Mouse (Mus musculus): ENCODE data around the gene Pfn3. TPM values are rescaled to one million over a fixed set of nuclear protein-coding genes. Genes with fewer than 3 reads are reported as not detected.

Gene Pfn3
- total and polyA plus RNA-seq, 2 experiments from 2014 or later: 0.71 to 1.5 TPM

- no peak for ATAC-seq (ENCODE audit: low FRiP score)
- Histone ChIP-seq H3K9me3 (ENCODE audit: low read length) (no peaks in the 10 kb centered on the region), H3K4me3 (ENCODE audit: low read depth, low read length) (no peak overlapping the region), H3K27me3 (ENCODE audit: insufficient read depth, low read length) (peaks cover 5% of the 10 kb centered on the region), H3K36me3 (ENCODE audit: insufficient read depth, low read length) (no peaks in the 10 kb centered on the region), H3K4me2 (ENCODE audit: low read depth, low read length, poor library complexity, severe bottlenecking) (no peak overlapping the region), H3K27ac (ENCODE audit: low read depth, low read length) (no peak overlapping the region), H3K4me1 (ENCODE audit: insufficient read depth, low read length) (no peaks in the 10 kb centered on the region), H3K9ac (replicated peaks; ENCODE audit: low read length, poor library complexity, severe bottlenecking) (no peak overlapping the region)
- WGBS: 73% methylated on average over 7 of the region's 7 CpGs
- no peak for DNase-seq (ENCODE audit: low spot score)
- no peak for TF ChIP-seq CTCF (IDR thresholded peaks at IDR 0.05)
Measured at GRCm38 (mm10) chr13:55411826-55412225, 3.2 kb downstream of the Pfn3 start.

DNA sequence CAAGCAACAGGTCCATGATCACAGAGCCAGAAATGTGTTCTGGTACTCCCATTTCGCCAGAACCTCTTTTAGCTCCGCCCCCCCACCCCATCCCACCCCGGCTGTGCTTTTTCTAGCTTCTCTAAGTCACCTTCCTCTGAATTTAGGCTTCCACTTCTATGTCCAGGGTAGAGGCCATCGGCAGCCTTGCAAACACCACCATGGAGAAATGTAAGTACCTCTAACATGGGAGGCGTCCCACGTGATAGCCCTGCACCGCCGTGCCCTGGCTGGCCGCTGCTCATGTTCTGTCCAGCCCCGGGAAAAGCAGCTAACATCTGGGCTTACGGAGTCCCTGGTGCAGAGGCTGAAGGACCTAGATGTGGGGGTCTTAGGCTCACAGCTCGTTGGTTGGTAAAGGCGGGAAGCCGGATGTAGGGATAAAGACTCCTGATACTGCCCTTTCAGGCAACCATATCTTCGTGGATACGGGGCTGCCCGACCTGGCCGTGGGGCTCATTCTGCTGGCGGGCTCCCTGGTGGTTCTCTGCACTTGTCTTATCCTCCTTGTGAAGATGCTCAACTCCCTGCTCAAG, 6.4 kb downstream of the Pfn3 start:
- DNase-seq (ENCODE audit: low spot score) (no peak), ATAC-seq (ENCODE audit: low FRiP score) (no peak)
- WGBS: 89% methylated on average over 19 of the region's 19 CpGs
- Histone ChIP-seq H3K9me3 (ENCODE audit: low read length) (no peaks in the 10 kb centered on the region), H3K4me3 (ENCODE audit: low read depth, low read length) (no peak overlapping the region), H3K27me3 (ENCODE audit: insufficient read depth, low read length) (peaks cover 5% of the 10 kb centered on the region), H3K27ac (ENCODE audit: low read depth, low read length) (no peak overlapping the region), H3K36me3 (ENCODE audit: insufficient read depth, low read length) (no peaks in the 10 kb centered on the region), H3K4me2 (ENCODE audit: low read depth, low read length, poor library complexity, severe bottlenecking) (no peak overlapping the region), H3K9ac (replicated peaks; ENCODE audit: low read length, poor library complexity, severe bottlenecking) (no peak overlapping the region), H3K4me1 (ENCODE audit: insufficient read depth, low read length) (peaks cover 4% of the 10 kb centered on the region; the same call in 1 of the 2 replicates)
- no peak for TF ChIP-seq CTCF (IDR thresholded peaks at IDR 0.05)

- peaks cover 4% of the 10 kb centered on the region; the same call in 1 of the 2 replicates for H3K4me1 ChIP-seq (ENCODE audit: insufficient read depth, low read length)
- H3K27ac ChIP-seq (ENCODE audit: low read depth, low read length): no peak overlapping the region
- WGBS: 89% methylated on average over 4 of the region's 4 CpGs
- H3K27me3 ChIP-seq (ENCODE audit: insufficient read depth, low read length): no peaks in the 10 kb centered on the region; the same call in 1 of the 2 replicates
- H3K9me3 ChIP-seq (ENCODE audit: low read length): no peaks in the 10 kb centered on the region
- H3K9ac ChIP-seq (replicated peaks; ENCODE audit: low read length, poor library complexity, severe bottlenecking): no peak overlapping the region
- no peak overlapping the region for H3K4me2 ChIP-seq (ENCODE audit: low read depth, low read length, poor library complexity, severe bottlenecking)
- H3K4me3 ChIP-seq (ENCODE audit: low read depth, low read length): no peak overlapping the region
- DNase-seq (ENCODE audit: low spot score): no peak
- no peak for ATAC-seq (ENCODE audit: low FRiP score)
- no peak for TF ChIP-seq CTCF (IDR thresholded peaks at IDR 0.05)
- H3K36me3 ChIP-seq (ENCODE audit: insufficient read depth, low read length): no peaks in the 10 kb centered on the region
Measured at GRCm38 (mm10) chr13:55407341-55407740, 7.7 kb downstream of the Pfn3 start.

DNA sequence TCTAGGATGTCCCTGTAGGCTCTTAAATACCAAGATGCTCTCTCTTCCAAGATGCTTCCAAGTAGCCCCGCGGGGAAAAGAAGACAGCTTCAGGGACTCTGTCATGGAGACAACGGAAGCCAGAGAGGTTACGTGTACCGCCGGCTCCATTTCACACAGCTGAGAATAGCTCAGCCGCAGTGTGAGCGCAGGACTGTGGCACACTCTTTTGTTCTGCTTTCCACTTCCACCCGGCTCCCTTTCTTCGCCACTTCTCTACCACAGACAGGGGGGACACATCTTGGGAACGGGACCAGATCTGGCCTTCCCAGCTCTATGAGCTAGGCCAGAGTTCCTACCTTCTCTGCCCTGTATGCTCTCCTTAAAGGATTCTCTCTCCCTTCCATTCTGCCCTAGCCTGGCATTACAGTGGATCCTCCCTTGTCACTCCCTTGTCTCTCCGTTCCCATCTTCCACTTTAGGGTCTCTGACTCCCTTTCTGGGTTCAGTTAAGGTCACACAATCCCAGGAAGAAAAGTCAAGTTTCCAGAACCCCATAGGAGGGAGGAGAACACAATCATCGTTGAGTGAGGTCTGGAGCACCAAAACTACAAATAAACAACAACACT, 9.1 kb downstream of the Pfn3 start:
- 52% methylated on average over 13 of the region's 13 CpGs for WGBS
- ATAC-seq (ENCODE audit: low FRiP score): no peak
- peak overlapping the region; percentile 32 for H3K4me2 ChIP-seq (ENCODE audit: low read depth, low read length, poor library complexity, severe bottlenecking)
- no peaks in the 10 kb centered on the region; the same call in 1 of the 2 replicates for H3K27me3 ChIP-seq (ENCODE audit: insufficient read depth, low read length)
- H3K36me3 ChIP-seq (ENCODE audit: insufficient read depth, low read length): no peaks in the 10 kb centered on the region
- peak overlapping the region; percentile 14; the same call in 1 of the 2 replicates for H3K9ac ChIP-seq (replicated peaks; ENCODE audit: low read length, poor library complexity, severe bottlenecking)
- TF ChIP-seq CTCF (IDR thresholded peaks at IDR 0.05): no peak
- 0 out of 2 replicates have a peak overlapping the region, but pooled peaks have one; percentile 39 for H3K27ac ChIP-seq (ENCODE audit: low read depth, low read length)
- 0 out of 2 replicates have a peak overlapping the region, but pooled peaks have one; percentile 3 for H3K4me3 ChIP-seq (ENCODE audit: low read depth, low read length)
- no peak for DNase-seq (ENCODE audit: low spot score)
- H3K9me3 ChIP-seq (ENCODE audit: low read length): no peaks in the 10 kb centered on the region
- peaks cover 4% of the 10 kb centered on the region; the same call in 1 of the 2 replicates for H3K4me1 ChIP-seq (ENCODE audit: insufficient read depth, low read length)

- peak overlapping the region; percentile 32 for H3K4me2 ChIP-seq (ENCODE audit: low read depth, low read length, poor library complexity, severe bottlenecking)
- peaks cover 4% of the 10 kb centered on the region; the same call in 1 of the 2 replicates for H3K4me1 ChIP-seq (ENCODE audit: insufficient read depth, low read length)
- no peaks in the 10 kb centered on the region; the same call in 1 of the 2 replicates for H3K27me3 ChIP-seq (ENCODE audit: insufficient read depth, low read length)
- 0 out of 2 replicates have a peak overlapping the region, but pooled peaks have one; percentile 3 for H3K4me3 ChIP-seq (ENCODE audit: low read depth, low read length)
- DNase-seq (ENCODE audit: low spot score): peak; percentile 91
- no peaks in the 10 kb centered on the region for H3K36me3 ChIP-seq (ENCODE audit: insufficient read depth, low read length)
- H3K9me3 ChIP-seq (ENCODE audit: low read length): no peaks in the 10 kb centered on the region
- peak overlapping the region; percentile 39; the same call in 1 of the 2 replicates for H3K27ac ChIP-seq (ENCODE audit: low read depth, low read length)
- H3K9ac ChIP-seq (replicated peaks; ENCODE audit: low read length, poor library complexity, severe bottlenecking): no peak overlapping the region
- WGBS: 13% methylated on average over 11 of the region's 11 CpGs
- peak; percentile 97 for TF ChIP-seq CTCF (IDR thresholded peaks at IDR 0.05)
- ATAC-seq (ENCODE audit: low FRiP score): peak; percentile 86
Measured at GRCm38 (mm10) chr13:55404853-55405782, 9.9 kb downstream of the Pfn3 start.

All from midbrain, postnatal 0 days (tissue).